Mouse (Mus musculus): ENCODE results near the gene Prlhr. TPM values are rescaled to one million over a fixed set of nuclear protein-coding genes. Genes with fewer than 3 reads are reported as not detected.

Prlhr gene
- not detected for total RNA-seq (2023)

GRCm38 (mm10) chr19:60468254-60468762 lies at the start of gene Prlhr:
Gene Prlhr (minus strand): TSS chr19:60468304.

Other genes starting within 250 kb of the Prlhr start
- gene Fam204a, start 241.6 kb downstream of the Prlhr start, total RNA-seq (2023): 10 to 100 TPM; 32.1 to 36.2 TPM
- gene Cacul1, start 112.7 kb upstream of the Prlhr start, total RNA-seq (2023): 10 to 100 TPM; 61.8 to 72.8 TPM